Mouse (Mus musculus) embryonic fibroblast, embryonic 13.5 days (primary cell): ENCODE data around the gene Irf2bp2.

ENCODE experiments used
- CTCF ChIP-seq: IDR thresholded peaks from 2 replicates; pipeline ENCODE4 v1.5.1; 2011; ENCODE audit warnings: mild to moderate bottlenecking, control low read depth, low read length, moderate library complexity, borderline replicate concordance; ENCODE audit not compliant: insufficient read depth
- POLR2A ChIP-seq: IDR thresholded peaks from 2 replicates; pipeline ENCODE4 v1.6.1; 2011; ENCODE audit warnings: low read depth, mild to moderate bottlenecking, control low read depth, low read length, moderate library complexity

DNA sequence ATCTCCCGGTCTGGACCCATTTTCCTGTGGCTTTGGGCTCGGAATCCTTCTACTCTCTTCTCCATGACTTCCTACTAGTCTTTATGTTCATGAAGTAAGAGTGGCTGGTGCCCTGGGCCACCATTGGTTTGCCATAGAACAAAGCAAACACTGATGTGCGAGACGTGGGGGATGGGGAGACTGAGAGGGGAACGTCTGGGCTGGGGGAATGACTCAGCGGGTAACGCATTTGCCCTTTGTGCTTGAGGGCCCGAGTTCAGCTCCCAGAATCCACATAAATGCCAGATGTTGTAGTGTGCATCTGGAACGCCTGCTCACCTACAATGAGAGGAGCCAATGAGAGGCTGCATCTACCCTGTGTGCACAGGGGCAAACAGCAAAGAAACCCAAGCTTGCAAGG is 36.4 kb downstream of the Irf2bp2 start:
- TF ChIP-seq CTCF (no peak), POLR2A (no peak)
